Mouse (Mus musculus) c-Kit-positive CD71-positive TER-119-negative erythroid progenitor cells, embryonic 14.5 days (primary cell): ENCODE measurements around the gene Vax1.
A peak's percentile ranks its signal among the peaks of the same experiment; 100 is the strongest.

ENCODE experiments used
- DNase-seq: peaks from one replicate; pipeline ENCODE4 v3.0.0-alpha.2; 2013; ENCODE audit warnings: low read depth

Vax1 gene

DNA sequence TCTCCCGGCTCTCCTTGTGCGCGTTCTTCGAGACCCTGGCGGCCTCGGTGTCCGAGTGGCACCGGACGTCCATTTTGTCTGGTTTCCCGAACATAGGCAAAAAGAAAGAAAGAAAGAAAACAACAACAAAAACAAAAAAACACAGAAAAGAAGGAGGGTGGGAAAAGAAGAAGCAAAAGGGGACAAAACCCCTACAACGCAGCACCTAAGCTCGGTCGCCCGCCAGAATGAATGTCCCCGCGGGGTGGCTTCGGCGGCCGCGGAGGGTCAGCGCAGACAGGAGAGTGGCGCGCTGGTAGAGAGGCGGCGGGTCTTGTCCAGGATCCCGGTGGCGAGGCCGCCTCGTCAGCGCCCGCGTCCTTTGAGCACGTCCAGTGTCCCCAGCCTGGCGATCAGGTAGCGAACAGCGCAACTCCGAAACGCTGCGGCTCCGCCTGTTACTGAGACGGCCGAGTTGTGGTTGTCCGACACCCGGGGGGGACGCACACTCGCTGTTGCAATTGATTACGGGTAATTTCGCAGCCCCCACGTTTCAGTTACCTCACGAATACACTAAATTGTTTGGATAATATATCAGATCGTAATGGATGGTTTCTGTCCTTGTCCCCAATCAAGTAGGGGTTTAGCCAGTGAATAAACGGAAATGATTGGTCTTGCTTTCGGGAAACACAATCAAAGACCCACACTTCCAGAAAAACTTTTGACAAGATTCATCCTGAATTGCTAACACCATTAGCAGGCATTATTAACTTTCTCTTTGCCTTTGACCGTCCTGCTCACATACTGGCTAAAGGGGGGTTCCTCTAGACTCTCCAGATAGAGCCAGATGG lies at the start of gene Vax1:
Gene Vax1 (minus strand): TSS at position 121 of the 830 bp plus-strand sequence.
- DNase-seq, result no peak

DNA sequence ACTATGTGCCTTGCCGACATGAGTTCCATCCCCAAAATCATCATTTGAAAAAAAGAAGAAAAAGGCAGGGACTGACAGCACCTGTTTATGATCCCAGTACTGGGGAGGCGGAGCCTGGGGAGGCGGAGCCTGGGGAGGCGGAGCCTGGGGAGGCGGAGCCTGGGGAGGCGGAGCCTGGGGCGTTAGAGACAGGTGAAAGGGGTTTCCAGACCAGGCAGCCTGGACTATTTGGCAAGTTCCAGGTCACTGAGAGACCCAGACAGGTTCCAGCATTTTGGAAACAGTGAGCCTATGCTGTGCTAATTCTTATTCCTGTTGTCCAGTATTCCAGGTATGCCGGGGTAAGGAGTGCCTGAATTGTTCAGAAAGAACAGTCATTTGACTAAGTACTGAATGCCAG lies 49.1 kb upstream of the Vax1 start, which contains the start of gene Kcnk18:
Gene Kcnk18 (plus strand): TSS at position 224 of the 400 bp plus-strand sequence.
- DNase-seq, result no peak

DNA sequence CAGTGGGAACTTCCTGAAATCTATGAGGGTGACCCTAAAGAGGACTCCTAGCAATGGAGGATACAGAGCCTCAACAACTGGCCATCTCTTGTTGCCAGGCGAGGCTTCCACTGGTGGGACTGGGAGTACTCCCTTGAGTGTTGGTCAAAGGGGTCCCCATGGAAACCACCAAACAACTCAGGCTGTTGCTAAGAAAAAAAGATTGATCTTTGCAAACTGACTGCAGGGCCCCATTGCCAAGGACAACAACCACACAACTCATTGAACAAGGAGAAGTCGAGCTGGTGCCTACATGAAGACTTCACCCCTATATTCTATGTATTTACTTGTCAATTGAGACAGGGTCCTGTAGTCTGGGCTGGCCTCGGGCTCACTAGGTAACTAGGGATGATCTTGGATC lies 47.0 kb upstream of the Vax1 start:
- no peak for DNase-seq

- no peak for DNase-seq
These were observed 39.1 kb upstream of the Vax1 start for GRCm38 (mm10) chr19:59208986-59209385.

DNA sequence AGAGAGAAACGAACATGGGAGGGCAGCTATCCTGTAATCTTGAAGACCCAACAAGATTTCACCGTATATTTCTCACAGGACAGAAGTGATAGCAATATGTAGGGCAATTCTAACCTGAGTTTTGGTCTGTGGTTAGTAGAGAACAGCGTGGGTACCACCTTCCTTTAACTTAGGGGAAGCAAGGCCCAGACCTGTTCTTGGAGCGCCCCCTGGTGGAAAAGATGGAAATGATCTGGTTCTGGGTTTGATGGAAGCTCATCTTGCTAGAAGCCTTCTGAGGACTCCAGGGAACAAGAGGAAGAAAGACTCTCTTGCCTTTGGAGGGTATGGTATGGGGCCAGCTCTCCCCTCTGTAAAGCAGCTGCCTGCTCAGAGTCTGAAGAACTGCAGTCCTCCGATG lies 38.6 kb upstream of the Vax1 start:
- DNase-seq, result peak; percentile 40

DNA sequence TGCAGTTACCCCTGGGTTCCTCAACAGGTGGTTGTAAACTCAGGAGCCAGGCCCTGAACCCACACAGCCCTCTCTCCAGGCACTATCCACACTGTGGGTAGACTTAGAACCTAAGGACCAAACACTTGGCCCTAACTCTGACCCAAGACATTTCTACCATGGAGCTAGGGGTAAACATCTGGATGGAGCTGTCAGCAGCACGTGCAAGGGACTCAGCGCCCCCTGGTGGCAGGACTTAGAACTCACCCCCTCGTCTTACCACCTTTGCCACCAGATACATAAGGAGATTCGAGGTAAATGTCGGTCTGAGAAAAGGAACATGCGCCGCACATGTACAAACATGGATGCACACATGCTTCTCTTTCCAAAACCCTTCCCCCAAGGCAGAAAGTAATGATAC lies 28.3 kb upstream of the Vax1 start:
- DNase-seq, result peak; percentile 33

DNA sequence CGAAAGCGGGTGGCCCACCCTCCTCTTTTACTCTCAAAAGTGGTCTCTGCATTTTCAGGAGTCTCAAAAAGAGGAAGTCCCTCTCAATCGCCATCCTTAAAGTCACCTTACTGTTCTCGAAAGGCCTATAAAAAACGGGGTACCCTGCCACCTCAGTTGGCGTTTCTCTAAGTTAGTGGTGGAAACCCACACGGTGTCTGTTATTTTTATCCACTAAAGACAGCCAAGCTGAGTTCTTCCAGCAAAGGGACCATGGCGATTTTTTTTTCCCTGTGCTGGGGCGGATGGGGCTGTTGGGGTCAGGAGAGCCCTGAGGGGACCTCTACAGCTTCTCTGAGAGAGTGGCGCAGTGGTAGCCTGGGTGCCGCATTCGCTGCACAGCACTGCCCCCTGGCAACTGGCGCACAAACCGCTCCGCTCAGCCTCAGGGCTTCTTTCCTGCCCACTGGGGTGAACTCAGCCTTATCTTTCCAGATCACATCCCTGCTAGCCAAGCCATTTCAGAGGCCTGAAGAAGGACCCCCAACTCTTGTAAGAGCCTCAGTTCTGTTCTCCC lies 26.3 kb upstream of the Vax1 start:
- no peak for DNase-seq

DNA sequence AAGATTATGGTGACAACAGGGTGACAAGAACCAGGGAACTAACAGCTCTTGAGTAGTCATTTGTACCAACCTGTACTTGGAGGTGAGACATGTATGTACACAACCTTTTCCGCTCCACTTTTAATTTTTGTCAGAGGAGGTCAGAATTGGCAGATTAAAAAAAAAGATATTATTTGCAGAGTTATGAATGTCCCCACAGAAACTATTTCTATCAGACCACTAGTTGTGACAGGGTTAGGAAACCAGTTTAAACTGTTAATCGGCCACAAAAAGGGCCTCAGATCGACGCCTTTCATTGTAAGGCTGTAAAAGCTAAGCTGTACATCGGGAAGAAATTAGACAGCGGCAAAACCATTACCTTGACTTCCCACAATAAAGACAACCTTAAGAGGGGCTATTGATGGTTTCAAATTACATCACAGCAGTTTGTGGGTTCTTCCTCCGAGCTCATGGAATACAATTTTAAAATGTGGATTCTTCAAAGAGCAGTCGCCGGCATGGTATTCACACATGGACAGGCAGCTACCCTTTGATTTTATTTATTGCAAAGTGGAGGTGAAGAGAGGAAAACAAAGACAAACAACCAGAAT lies 25.4 kb upstream of the Vax1 start:
- DNase-seq, result no peak

DNA sequence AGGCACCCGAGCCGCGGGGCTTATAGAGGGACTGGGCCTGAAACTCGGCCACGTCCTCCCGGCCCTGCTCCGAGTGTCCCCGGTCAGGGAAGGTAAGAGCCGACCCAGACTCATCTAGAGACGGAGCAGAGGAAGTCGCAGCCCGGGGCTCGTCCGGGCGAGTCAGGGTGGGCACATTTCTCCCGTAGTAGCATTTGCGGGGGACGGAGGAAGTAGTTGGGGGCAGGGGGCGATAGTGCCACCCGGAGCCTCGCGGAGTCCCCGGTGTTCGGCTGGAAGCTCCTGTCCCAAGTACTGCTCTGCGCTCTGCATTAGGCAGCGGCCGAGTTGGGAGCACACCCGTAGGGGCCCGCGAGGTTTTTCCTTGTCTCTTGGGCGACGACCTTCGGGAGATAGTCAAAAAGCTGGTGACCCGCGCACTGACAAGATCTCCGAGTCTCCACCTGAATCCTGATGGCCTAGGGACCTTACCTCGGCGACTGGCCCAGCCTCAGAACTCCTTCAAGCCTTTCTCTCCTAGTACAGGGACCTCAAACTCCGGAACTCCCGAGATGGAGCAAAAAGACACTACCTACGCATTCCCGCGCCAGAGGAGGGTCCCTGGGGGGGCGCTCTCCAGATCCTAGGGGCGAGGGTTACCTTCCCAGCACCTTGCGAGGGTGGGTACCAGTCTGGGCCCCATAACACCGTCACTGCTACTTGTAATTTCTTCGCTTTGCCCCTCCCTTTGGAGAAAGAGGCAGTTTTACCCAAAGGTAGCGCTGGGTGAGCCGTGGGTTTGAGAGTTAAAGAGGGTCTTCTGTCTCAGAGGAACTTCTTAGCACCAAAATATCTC lies 24.3 kb upstream of the Vax1 start:
- no peak for DNase-seq

DNA sequence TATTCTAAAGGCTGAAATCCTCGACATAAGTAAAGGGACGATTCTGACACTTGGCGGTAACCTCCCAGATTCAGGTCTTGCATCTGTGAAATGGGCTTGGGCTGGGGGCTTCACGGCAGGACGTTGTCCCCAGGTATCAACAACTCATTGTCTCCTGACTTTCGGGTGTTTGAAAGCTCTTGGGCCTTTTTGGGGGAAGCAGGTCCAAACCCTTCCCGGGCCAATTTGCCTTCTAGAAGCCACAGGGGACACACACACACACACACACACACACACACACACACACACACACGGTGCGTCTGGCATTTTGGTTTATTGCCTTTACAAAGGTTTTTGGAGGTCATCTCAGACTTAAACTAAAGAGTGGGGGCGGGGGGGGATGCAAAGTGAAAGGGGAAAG lies 23.6 kb upstream of the Vax1 start:
- no peak for DNase-seq

- DNase-seq, result no peak
These were observed 22.6 kb upstream of the Vax1 start for GRCm38 (mm10) chr19:59192491-59192890.

GRCm38 (mm10) chr19:59191123-59191505 lies 21.3 kb upstream of the Vax1 start:
- DNase-seq, result no peak

DNA sequence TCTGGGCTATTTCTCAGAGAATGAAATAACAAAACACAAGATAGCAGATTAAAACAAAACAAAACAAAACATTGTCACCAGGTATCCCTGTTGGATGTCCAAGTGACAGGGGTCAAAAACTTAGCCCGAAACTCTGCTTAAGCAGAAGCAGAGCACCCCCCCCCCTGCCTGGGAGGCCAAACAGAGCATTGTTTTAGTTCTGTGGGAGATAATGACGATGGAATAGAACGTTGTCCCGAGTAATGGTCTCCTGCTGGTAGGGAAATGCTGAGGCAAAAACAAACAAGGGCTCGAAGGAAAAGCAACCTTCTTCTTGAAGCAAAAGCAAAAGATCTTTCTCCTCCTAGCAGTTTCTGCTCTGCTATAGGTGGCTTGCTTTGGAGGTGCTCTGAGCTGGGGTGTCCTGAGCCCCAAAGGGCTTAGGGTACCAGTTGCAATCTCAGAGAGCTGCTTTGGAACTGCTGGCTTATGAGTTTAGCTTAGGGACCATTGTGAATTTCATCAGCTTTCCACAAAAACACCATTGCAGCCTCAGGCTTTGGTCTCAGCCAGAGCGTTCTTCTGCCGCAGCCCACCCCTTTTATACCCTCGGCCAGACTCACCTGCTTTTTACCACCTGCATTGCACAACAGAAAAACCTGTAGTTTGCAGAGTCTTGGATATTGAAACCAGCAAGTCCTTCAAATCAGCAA lies 20.7 kb upstream of the Vax1 start:
- no peak for DNase-seq

DNA sequence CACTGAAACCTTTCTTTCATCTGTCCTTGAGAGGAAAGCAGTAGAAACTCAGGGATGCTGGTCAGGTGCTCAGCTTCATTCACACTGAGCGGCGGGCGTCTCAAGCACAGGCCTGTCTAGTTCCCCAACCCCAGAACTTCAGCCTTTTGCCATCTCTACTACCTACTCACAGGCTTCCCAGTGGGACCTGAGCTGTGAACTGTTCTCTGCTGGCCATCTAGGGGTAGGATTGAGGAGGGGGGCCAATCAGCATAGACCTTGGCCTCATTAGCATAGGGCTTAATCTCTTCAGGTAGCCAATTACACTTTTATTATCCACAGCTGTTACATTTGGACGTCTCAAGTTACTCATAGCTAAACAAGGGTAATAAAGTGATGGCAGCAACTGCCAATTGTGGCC lies 19.1 kb upstream of the Vax1 start:
- no peak for DNase-seq

GRCm38 (mm10) chr19:59184000-59184399 lies 14.1 kb upstream of the Vax1 start:
- no peak for DNase-seq

DNA sequence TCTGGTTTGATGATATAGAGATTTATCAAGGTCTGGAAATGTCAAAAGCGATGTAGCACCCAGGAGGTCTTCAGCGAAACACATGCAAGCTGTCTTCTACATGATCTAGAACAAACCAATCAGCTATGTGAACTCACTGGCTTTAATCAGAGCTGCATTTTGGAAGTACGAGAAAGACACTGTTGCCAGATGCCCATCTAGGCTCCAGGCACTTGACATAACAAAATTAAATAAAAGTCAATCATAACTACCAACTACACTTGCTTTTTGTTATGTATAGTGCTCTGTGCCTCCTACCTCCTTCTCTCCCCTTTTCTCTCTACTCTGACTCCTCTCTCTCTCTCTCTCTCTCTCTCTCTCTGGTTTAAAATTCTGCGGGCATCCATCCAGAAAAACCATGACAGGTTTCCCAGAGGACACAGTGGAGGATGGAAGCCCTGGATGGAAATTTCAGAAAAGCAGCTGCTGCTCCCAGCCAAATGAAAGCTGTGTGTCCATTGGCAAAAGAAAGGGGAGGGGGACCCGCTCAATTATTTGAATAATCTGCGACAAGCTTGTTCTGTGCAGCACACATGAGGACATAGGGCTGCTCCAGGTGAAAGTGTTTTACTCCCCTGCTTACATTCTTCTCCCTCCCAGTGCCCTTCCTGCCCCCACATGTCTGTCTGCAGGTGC lies 3.6 kb upstream of the Vax1 start:
- no peak for DNase-seq

- no peak for DNase-seq
These were observed 2.9 kb upstream of the Vax1 start for GRCm38 (mm10) chr19:59172781-59173180.

GRCm38 (mm10) chr19:59171871-59172245 lies 2.0 kb upstream of the Vax1 start:
- DNase-seq, result no peak

- DNase-seq, result no peak
These were observed 1.5 kb upstream of the Vax1 start for GRCm38 (mm10) chr19:59171151-59171870.

DNA sequence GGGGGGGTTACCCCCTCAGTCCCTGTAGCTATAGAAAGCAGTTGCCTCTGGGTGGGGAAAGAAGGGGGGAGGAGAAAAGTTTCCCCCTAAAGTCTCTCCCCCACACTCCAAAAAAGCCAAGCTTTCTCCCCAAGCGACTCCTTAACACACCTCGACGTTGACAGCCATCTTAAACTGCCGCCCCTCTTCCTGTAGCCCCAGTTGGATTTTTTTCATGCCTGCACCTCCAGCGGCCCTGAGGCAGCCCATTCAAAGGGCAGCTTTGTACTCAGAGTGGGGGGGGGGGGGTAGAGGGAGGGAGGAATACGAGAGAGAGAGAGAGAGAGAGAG lies 875 bp upstream of the Vax1 start:
- DNase-seq, result no peak
